Mouse (Mus musculus) cerebellum, adult 2 months (tissue): ENCODE measurements around the gene Ccna1.

ENCODE experiments used
- CTCF ChIP-seq: fragments of 200-500 bp; IDR thresholded peaks from 2 replicates; pipeline ENCODE4 v1.5.1; 2011; ENCODE audit warnings: low read depth, mild to moderate bottlenecking, control low read depth, low read length, moderate library complexity, borderline replicate concordance; ENCODE audit not compliant: insufficient read depth
- POLR2A ChIP-seq: fragments of 200-500 bp; IDR thresholded peaks from 2 replicates; pipeline ENCODE4 v1.6.1; 2011; ENCODE audit warnings: low read length, control low read depth, borderline replicate concordance; ENCODE audit not compliant: insufficient read depth

- TF ChIP-seq CTCF (no peak), POLR2A (no peak)
Observed at GRCm38 (mm10) chr3:55023347-55023746, 32.0 kb downstream of the Ccna1 start.
